Mouse (Mus musculus) spleen, adult 2 months (tissue): Measurements from ENCODE around the gene Msantd1.

Source experiments
- CTCF ChIP-seq: fragments of 200-500 bp; IDR thresholded peaks from 2 replicates; pipeline ENCODE4 v1.5.1; 2011; ENCODE audit warnings: mild to moderate bottlenecking, inconsistent platforms; ENCODE audit not compliant: insufficient read depth, insufficient read length, insufficient replicate concordance; ENCODE audit errors: extremely low read depth
- POLR2A ChIP-seq: fragments of 200-500 bp; IDR thresholded peaks from 2 replicates; pipeline ENCODE4 v1.6.1; 2011; ENCODE audit warnings: low read depth, low read length, inconsistent platforms

DNA sequence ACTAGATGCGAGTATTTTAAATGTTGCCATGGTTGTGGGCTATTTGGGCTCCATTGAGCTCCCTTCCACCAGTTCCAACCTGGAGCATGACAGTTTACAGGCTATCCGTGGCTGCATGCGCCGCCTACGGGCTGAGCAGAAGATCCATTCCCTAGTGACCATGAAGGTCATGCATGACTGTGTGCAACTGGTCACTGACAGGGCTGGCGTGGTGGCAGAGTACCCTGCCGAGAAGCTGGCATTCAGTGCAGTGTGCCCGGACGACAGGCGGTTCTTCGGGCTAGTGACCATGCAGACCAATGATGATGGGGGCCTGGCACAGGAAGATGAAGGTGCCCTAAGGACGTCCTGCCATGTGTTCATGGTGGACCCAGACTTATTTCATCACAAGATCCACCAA is 57.7 kb downstream of the Msantd1 start:
- TF ChIP-seq CTCF (no peak), POLR2A (no peak)
